Mouse (Mus musculus) liver, postnatal 0 days (tissue): ENCODE results near the gene Frmd5.

Experiments
- CTCF ChIP-seq: sonication (generic); IDR thresholded peaks from 2 replicates; pipeline ENCODE4 v1.5.1; 2016; ENCODE audit warnings: antibody characterized with exemption, low read depth
- EP300 ChIP-seq: IDR thresholded peaks from 2 replicates; pipeline ENCODE4 v1.6.1; 2016; ENCODE audit warnings: antibody characterized with exemption, low read depth, mild to moderate bottlenecking

DNA sequence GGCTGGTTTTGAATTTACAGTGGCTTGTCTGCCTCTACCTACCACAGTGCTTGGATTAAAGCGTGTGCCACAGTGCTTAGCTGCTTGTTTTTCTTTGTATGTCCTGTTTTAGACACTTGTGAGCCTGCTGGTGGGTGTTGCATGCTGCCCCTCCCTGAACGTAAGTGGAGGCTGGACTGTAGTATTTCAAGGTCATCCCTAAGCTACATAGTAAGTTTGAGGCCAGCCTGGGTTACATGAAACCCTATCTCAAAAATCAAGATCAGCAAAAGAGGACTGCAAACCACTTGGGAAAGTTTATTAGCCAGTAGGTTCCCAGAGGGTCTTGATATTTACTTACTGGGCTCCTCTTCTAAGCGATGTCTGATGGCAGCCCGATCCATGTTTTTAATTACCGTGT, 288.8 kb downstream of the Frmd5 start:
- no peak for TF ChIP-seq EP300
- TF ChIP-seq CTCF, result no peak
